Mouse (Mus musculus): ENCODE measurements around the gene 4921517D22Rik. TPM values are rescaled to one million over a fixed set of nuclear protein-coding genes. Genes with fewer than 3 reads are reported as not detected.

4921517D22Rik gene
- polyA plus RNA-seq, 1 experiment from 2014 or later: not detected

DNA sequence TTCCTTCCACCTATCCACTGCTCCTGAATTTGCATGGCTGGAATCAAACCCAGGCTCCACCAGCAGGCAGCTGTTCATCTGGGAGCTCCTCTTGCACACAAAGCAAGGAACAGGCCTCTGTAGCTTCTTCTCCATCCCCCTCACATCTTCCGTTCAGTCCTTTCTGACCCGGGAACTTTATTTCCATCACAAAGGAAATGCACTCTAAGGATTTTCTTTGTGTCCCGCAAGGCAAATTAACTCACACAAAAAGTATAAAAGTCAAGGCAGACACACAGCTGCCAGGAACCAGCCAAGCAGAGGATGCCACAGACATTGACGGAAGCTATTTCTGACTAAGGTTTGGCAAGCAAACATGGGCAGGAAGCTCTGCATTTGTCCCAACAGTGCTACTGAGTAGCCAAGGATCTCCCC lies 36.9 kb downstream of the 4921517D22Rik start:
- Histone ChIP-seq H3K36me3 (ENCODE audit: control insufficient read depth, insufficient read depth, low read length) (no peaks in the 10 kb centered on the region), H3K4me1 (ENCODE audit: control insufficient read depth, insufficient read depth, low read depth, low read length) (peaks cover 14% of the 10 kb centered on the region), H3K27ac (ENCODE audit: low read depth, low read length) (peak overlapping the region; percentile 20; the same call in 1 of the 2 replicates), H3K4me2 (ENCODE audit: low read length) (no peak overlapping the region), H3K9me3 (ENCODE audit: control insufficient read depth, low read length) (no peaks in the 10 kb centered on the region), H3K9ac (ENCODE audit: low read depth, low read length) (no peak overlapping the region), H3K27me3 (replicated peaks; ENCODE audit: control insufficient read depth, insufficient read depth, low read length) (no peaks in the 10 kb centered on the region), H3K4me3 (ENCODE audit: low read length) (no peak overlapping the region)
- peak; percentile 31; the same call in 1 of the 2 replicates for ATAC-seq
- WGBS: 10% methylated on average over 4 of the region's 4 CpGs

DNA sequence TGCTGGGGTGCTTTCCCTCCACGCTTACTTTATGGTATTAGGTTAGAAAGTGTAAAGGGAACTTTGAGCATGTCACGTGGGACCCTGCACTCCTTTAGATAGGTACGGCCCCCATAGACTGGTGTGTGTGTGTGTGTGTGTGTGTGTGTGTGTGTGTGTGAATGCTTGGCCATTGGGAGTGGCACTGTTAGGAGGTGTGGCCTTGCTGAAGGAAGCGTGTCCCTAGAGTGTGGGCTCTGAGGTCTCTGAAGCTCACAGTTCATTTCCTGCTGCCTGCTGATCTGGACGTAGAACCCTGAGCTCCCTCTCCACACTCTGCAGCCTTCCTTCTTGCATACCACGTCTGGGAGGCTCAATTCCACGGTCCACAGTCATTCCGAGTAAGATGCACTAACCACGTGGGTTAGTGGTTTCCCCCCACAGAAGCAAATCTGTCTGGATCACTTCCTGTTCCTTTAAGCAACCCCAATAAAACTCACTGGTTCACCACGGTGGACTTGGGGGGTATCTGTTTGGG lies 37.5 kb downstream of the 4921517D22Rik start:
- Histone ChIP-seq H3K36me3 (ENCODE audit: control insufficient read depth, insufficient read depth, low read length) (no peaks in the 10 kb centered on the region), H3K27me3 (replicated peaks; ENCODE audit: control insufficient read depth, insufficient read depth, low read length) (no peaks in the 10 kb centered on the region), H3K27ac (ENCODE audit: low read depth, low read length) (no peak overlapping the region), H3K4me2 (ENCODE audit: low read length) (no peak overlapping the region), H3K9ac (ENCODE audit: low read depth, low read length) (no peak overlapping the region), H3K4me1 (ENCODE audit: control insufficient read depth, insufficient read depth, low read depth, low read length) (peaks cover 14% of the 10 kb centered on the region), H3K4me3 (ENCODE audit: low read length) (no peak overlapping the region), H3K9me3 (ENCODE audit: control insufficient read depth, low read length) (no peaks in the 10 kb centered on the region)
- WGBS: 48% methylated on average over 10 of the region's 10 CpGs
- 0 out of 2 replicates have a peak, but pooled peaks have one; percentile 16 for ATAC-seq

DNA sequence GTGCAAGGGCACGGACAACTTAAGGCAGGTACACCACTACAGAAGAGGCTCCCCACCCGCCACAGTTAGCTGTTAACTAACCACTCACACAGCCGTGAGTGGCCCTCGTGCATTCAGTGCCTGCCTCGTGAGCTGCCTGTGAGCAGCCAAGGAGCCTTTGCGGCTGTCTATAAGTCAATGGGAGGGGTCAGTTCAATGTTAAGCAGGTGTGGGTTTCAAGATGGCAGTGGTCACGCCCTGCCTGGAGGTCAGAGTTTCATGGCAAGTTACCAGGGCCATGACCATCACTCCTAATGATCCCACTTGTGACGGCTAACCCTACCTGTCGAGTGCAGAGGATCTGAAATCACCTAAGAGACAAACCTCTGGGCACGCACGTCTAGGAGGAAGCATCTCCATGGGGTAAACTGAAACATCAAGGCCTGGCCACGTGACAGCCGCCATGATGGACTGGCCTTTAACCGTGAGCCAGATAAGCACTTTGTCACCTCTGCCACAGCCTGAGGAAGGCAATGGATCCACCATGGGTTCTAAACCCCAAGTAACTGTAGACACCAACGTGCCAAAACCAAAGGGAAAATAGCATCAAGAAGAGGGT lies 38.1 kb downstream of the 4921517D22Rik start:
- no peak for ATAC-seq
- WGBS: 93% methylated on average over 15 of the region's 15 CpGs

DNA sequence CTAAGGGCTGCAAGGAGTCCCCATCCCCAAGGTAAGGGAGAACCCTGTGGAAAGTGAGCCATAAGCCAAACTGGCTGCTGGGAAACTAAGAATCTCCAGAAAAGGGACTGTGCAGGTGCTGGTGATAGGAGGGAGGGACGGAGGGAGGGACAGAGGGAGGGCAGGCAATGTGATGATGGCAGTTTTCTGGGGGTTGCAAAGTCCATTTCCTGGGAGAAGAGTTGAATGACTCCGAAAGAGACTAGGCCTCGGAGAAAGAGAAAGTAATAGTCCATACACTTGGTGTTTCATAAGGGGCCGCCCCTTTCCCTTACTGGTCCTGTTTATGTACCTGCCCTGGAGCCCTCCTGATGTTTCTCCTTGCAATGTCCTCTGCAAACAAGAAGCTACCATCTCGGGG lies 39.4 kb downstream of the 4921517D22Rik start:
- H3K27ac ChIP-seq (ENCODE audit: low read depth, low read length): no peak overlapping the region
- H3K4me3 ChIP-seq (ENCODE audit: low read length): no peak overlapping the region
- H3K4me2 ChIP-seq (ENCODE audit: low read length): no peak overlapping the region
- no peaks in the 10 kb centered on the region for H3K9me3 ChIP-seq (ENCODE audit: control insufficient read depth, low read length)
- ATAC-seq: no peak
- H3K9ac ChIP-seq (ENCODE audit: low read depth, low read length): no peak overlapping the region
- WGBS: 94% methylated on average over 5 of the region's 5 CpGs
- H3K4me1 ChIP-seq (ENCODE audit: control insufficient read depth, insufficient read depth, low read depth, low read length): peaks cover 14% of the 10 kb centered on the region
- no peaks in the 10 kb centered on the region for H3K27me3 ChIP-seq (replicated peaks; ENCODE audit: control insufficient read depth, insufficient read depth, low read length)
- H3K36me3 ChIP-seq (ENCODE audit: control insufficient read depth, insufficient read depth, low read length): no peaks in the 10 kb centered on the region

More for the DNA sequence above, 38.1 kb downstream of the 4921517D22Rik start:
- Histone ChIP-seq H3K4me3 (ENCODE audit: low read length) (no peak overlapping the region), H3K4me2 (ENCODE audit: low read length) (no peak overlapping the region), H3K36me3 (ENCODE audit: control insufficient read depth, insufficient read depth, low read length) (no peaks in the 10 kb centered on the region), H3K9ac (ENCODE audit: low read depth, low read length) (no peak overlapping the region), H3K9me3 (ENCODE audit: control insufficient read depth, low read length) (no peaks in the 10 kb centered on the region), H3K27me3 (replicated peaks; ENCODE audit: control insufficient read depth, insufficient read depth, low read length) (no peaks in the 10 kb centered on the region), H3K4me1 (ENCODE audit: control insufficient read depth, insufficient read depth, low read depth, low read length) (peaks cover 14% of the 10 kb centered on the region), H3K27ac (ENCODE audit: low read depth, low read length) (no peak overlapping the region)

DNA sequence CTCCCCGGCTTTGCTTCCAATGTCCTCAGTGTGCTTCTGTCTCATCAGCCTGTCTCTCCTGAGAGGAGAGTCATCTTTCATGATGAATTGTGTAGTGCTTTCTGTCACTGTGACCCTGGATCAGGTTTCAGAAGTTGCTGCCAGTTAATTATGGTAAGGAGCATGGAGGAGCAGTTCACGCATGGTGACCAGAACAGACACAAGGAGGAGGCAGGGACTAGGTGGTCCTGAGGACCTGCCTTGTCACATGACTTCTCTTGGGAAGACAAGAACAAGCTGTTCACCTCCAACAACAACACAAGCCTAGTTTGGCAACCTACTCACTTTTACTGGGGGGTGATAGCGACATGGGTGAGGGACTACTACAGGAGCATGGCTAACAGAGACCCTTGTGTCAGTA lies 40.8 kb downstream of the 4921517D22Rik start:
- Histone ChIP-seq H3K4me3 (ENCODE audit: low read length) (no peak overlapping the region), H3K9ac (ENCODE audit: low read depth, low read length) (no peak overlapping the region), H3K4me2 (ENCODE audit: low read length) (no peak overlapping the region), H3K4me1 (ENCODE audit: control insufficient read depth, insufficient read depth, low read depth, low read length) (peaks cover 14% of the 10 kb centered on the region), H3K9me3 (ENCODE audit: control insufficient read depth, low read length) (no peaks in the 10 kb centered on the region), H3K27ac (ENCODE audit: low read depth, low read length) (no peak overlapping the region; the same call in 1 of the 2 replicates), H3K36me3 (ENCODE audit: control insufficient read depth, insufficient read depth, low read length) (no peaks in the 10 kb centered on the region), H3K27me3 (replicated peaks; ENCODE audit: control insufficient read depth, insufficient read depth, low read length) (no peaks in the 10 kb centered on the region)
- 52% methylated on average over 3 of the region's 3 CpGs for WGBS
- ATAC-seq: no peak

DNA sequence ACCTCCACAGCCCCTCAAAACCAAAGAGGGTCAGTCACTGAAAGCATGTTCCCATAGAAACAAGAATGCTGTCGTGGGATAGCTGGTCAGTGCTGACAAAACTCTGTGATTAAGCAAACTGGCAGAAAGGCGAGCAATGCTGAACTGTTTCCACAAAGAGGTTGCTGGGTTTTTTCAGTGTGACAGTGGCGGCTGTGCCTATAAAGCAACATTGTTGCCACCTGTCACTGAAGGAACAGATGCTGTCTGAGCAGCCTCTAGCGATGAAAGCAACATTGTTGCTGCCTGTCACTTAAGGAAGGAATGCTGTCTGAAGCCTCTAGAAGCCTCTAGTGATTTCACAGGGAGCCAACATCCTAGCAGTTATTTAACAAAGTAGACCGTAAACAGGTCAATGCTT lies 41.3 kb downstream of the 4921517D22Rik start:
- Histone ChIP-seq H3K4me3 (ENCODE audit: low read length) (no peak overlapping the region), H3K27me3 (replicated peaks; ENCODE audit: control insufficient read depth, insufficient read depth, low read length) (no peaks in the 10 kb centered on the region), H3K27ac (ENCODE audit: low read depth, low read length) (no peak overlapping the region; the same call in 1 of the 2 replicates), H3K9me3 (ENCODE audit: control insufficient read depth, low read length) (no peaks in the 10 kb centered on the region), H3K4me1 (ENCODE audit: control insufficient read depth, insufficient read depth, low read depth, low read length) (peaks cover 14% of the 10 kb centered on the region), H3K36me3 (ENCODE audit: control insufficient read depth, insufficient read depth, low read length) (no peaks in the 10 kb centered on the region), H3K4me2 (ENCODE audit: low read length) (no peak overlapping the region), H3K9ac (ENCODE audit: low read depth, low read length) (no peak overlapping the region)
- ATAC-seq: no peak; the same call in 1 of the 2 replicates
- 18% methylated on average over 5 of the region's 5 CpGs for WGBS

DNA sequence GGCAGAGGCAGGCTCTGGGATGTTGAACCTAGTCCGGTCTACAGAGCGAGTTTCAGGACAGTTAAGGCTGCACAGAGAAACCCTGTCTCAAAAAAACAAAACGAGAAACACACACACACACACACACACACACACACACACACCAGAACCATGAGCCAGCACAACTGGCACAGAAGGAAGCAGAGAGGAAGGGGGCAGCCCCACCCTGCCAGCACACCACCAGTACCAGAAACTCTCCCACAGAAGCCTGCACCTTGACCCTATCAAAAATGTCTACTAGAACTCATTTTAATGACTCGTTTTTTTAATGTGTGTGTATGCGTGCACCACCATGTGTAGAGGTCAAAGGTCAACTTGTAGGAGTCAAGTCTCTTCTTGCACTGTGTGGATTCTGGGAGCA lies 44.1 kb downstream of the 4921517D22Rik start:
- no peak for ATAC-seq
- Histone ChIP-seq H3K4me1 (ENCODE audit: control insufficient read depth, insufficient read depth, low read depth, low read length) (peaks cover 10% of the 10 kb centered on the region), H3K9ac (ENCODE audit: low read depth, low read length) (no peak overlapping the region), H3K4me2 (ENCODE audit: low read length) (no peak overlapping the region), H3K36me3 (ENCODE audit: control insufficient read depth, insufficient read depth, low read length) (no peaks in the 10 kb centered on the region), H3K4me3 (ENCODE audit: low read length) (no peak overlapping the region), H3K27me3 (replicated peaks; ENCODE audit: control insufficient read depth, insufficient read depth, low read length) (no peaks in the 10 kb centered on the region), H3K27ac (ENCODE audit: low read depth, low read length) (no peak overlapping the region), H3K9me3 (ENCODE audit: control insufficient read depth, low read length) (no peaks in the 10 kb centered on the region)
- WGBS: 88% methylated on average over 5 of the region's 5 CpGs

DNA sequence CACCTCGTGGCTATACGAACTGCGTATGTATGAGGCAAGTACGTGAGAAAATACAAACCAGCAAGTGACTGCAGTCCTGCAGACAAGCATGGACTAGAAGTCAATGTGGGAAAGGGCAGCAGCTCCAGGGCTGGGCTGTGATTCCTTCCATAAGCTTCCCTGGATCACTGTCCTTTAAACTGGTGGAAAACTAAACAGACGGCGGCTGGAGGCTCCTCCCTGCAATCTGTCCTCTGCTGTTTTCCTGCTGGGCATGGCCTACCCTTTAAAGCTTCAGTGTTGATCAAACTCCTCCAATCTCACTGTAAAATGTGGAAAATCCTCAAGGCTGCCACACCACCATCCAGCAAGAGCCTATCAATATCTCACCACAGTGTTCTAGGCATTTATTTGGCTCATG lies 45.3 kb downstream of the 4921517D22Rik start:
- Histone ChIP-seq H3K4me1 (ENCODE audit: control insufficient read depth, insufficient read depth, low read depth, low read length) (peaks cover 10% of the 10 kb centered on the region), H3K4me3 (ENCODE audit: low read length) (no peak overlapping the region), H3K27me3 (replicated peaks; ENCODE audit: control insufficient read depth, insufficient read depth, low read length) (no peaks in the 10 kb centered on the region), H3K27ac (ENCODE audit: low read depth, low read length) (no peak overlapping the region), H3K9me3 (ENCODE audit: control insufficient read depth, low read length) (no peaks in the 10 kb centered on the region), H3K36me3 (ENCODE audit: control insufficient read depth, insufficient read depth, low read length) (no peaks in the 10 kb centered on the region), H3K4me2 (ENCODE audit: low read length) (no peak overlapping the region), H3K9ac (ENCODE audit: low read depth, low read length) (no peak overlapping the region)
- WGBS: 87% methylated on average over 6 of the region's 6 CpGs
- no peak for ATAC-seq

DNA sequence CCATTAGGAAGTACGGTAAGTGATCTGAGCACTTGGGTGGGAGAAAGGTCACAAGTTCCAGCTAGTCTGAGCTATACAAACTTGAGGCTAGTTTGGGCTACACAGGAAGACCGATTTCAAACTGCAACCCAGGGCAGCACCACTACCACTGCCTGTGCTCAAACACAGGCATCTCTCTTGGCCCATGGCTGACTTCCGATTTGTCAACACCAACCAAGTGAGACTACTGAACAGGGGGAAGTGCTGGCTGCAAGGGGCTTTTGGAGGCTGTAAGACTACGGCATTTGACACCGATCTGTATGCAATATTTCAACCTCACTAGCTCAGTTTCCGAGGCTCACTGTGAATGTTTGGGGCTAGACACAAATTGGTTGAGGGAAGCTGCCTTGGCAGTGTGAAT lies 46.4 kb downstream of the 4921517D22Rik start:
- Histone ChIP-seq H3K9ac (ENCODE audit: low read depth, low read length) (no peak overlapping the region), H3K4me3 (ENCODE audit: low read length) (no peak overlapping the region), H3K9me3 (ENCODE audit: control insufficient read depth, low read length) (no peaks in the 10 kb centered on the region), H3K4me2 (ENCODE audit: low read length) (no peak overlapping the region), H3K27ac (ENCODE audit: low read depth, low read length) (no peak overlapping the region), H3K4me1 (ENCODE audit: control insufficient read depth, insufficient read depth, low read depth, low read length) (peaks cover 3% of the 10 kb centered on the region), H3K36me3 (ENCODE audit: control insufficient read depth, insufficient read depth, low read length) (no peaks in the 10 kb centered on the region), H3K27me3 (replicated peaks; ENCODE audit: control insufficient read depth, insufficient read depth, low read length) (no peaks in the 10 kb centered on the region)
- no peak for ATAC-seq
- 90% methylated on average over 6 of the region's 6 CpGs for WGBS
